Mouse (Mus musculus) layer of hippocampus, adult 2 months (tissue): ENCODE measurements around the gene Ifnar1. TPM values are rescaled to one million over a fixed set of nuclear protein-coding genes. Genes with fewer than 3 reads are reported as not detected.

Experiments
- DNase-seq, 2 experiments: peaks; one replicate each; pipeline ENCODE4 v3.0.0; 2022; ENCODE audit warnings: low spot score in 2 of 2
- H3K27ac ChIP-seq: fragments of 200-600 bp; 2 replicates; pipeline ENCODE4 v1.8.1; 2022
- H3K4me3 ChIP-seq: fragments of 200-600 bp; 2 replicates; pipeline ENCODE4 v1.8.1; 2022; ENCODE audit warnings: mild to moderate bottlenecking
- CTCF ChIP-seq: fragments of 200-600 bp; conservative IDR thresholded peaks from 2 replicates; pipeline ENCODE4 v1.8.1; 2022; ENCODE audit warnings: antibody characterized with exemption, mild to moderate bottlenecking, moderate library complexity
- microRNA-seq, 2 experiments: library from miRNA; unstranded; fragments of <30 nt; microRNA quantifications; one replicate each; pipeline ENCODE4 v1.2.0; 2021
- total RNA-seq, 2 experiments: library from RNA; stranded (reverse); gene quantifications; 2 replicates each; pipeline ENCODE4 v1.2.3; 2021

The Ifnar1 gene
- total RNA-seq, 2 experiments from 2014 or later, result 42.2 to 45.9 TPM

- DNase-seq, result no peak
- Histone ChIP-seq H3K27ac (no peak overlapping the region), H3K4me3 (no peak overlapping the region)
- TF ChIP-seq CTCF, result no peak
Measured at GRCm38 (mm10) chr16:91556659-91557058, 71.6 kb downstream of the Ifnar1 start.

Small RNA genes lying within 50 kb of the gene (microRNA-seq; reads per million reads assigned to microRNA genes)
- gene Mir6367, result 0 reads per million in 2 experiments

Other genes starting within 250 kb of the Ifnar1 start
- gene Olig1, start 215.5 kb upstream of the Ifnar1 start, total RNA-seq, result 100 to 1,000 TPM in 1 of 2 experiments, 10 to 100 TPM in 1; 95.9 to 105 TPM
- 10 to 100 TPM; 19.8 to 25.5 TPM for gene Ifnar2, start 112.5 kb upstream of the Ifnar1 start, total RNA-seq
- not detected for gene Gm21970, start 93.5 kb upstream of the Ifnar1 start, total RNA-seq
- 1 to 10 TPM; 8.6 to 9.0 TPM for gene Il10rb, start 79.1 kb upstream of the Ifnar1 start, total RNA-seq
- gene Ifngr2, start 61.8 kb downstream of the Ifnar1 start, total RNA-seq, result 10 to 100 TPM; 49.2 to 50.6 TPM
- gene Tmem50b, start 112.6 kb downstream of the Ifnar1 start, total RNA-seq, result 100 to 1,000 TPM in 1 of 2 experiments, 10 to 100 TPM in 1; 97.3 to 104 TPM
- 10 to 100 TPM; 10.3 to 10.5 TPM for gene Dnajc28, start 133.8 kb downstream of the Ifnar1 start, total RNA-seq
- gene Gart, start 161.7 kb downstream of the Ifnar1 start, total RNA-seq, result 10 to 100 TPM; 52.9 to 54.3 TPM
- 100 to 1,000 TPM; 259 to 285 TPM for gene Son, start 162.3 kb downstream of the Ifnar1 start, total RNA-seq
- gene Donson, start 203.5 kb downstream of the Ifnar1 start, total RNA-seq, result 10 to 100 TPM; 24.4 to 28.8 TPM
- gene Cryzl1, start 243.7 kb downstream of the Ifnar1 start, total RNA-seq, result 100 to 1,000 TPM; 104 to 111 TPM
- gene Itsn1, start 244.0 kb downstream of the Ifnar1 start, total RNA-seq, result 100 to 1,000 TPM; 160 to 176 TPM